25 mouse cellular contexts compared by ENCODE assay signal in the genomic region with DNA sequence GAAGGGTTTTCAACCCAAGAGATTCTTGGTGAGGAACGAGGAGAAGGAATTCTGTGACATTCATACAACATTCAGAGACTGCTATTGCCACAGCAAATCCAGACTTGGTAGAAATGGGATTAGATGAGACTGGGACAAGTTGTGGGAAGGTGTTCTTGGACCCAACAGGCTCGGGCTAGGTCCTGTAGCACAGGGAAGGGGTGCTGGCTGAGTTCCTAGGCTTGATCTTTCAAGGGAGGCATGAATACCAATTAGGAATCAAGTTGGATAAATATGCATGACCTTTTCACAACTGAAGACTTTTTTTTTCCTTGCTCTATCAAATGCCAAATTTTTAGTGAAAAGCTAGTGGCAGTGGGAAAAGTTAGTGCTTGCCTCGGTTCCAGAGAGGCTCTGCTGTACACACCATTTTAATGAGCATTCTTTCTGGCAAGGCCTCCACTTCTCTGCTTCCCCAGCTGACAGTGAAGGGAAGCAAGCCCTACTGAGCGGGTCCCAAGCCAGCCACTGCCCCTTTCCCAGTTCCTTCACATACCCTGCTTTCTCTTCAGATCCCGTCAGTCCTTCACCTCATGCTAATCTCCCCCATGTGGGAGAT. TPM values are rescaled to one million over a fixed set of nuclear protein-coding genes. Genes with fewer than 3 reads are reported as not detected.
DNase-seq lines count a peak whose midpoint lies in the region; ATAC-seq and TF ChIP-seq lines count a peak whose summit lies in the region.
"Had no signal": no experiment of that assay in that cellular context is flagged by ENCODE, and none has a peak within 500 bp of the region (broad histone marks: within the 10 kb centered on the region; RNA-seq: fewer than 3 reads in every experiment).

No protein-coding gene starts in this region.

- 0 out of 2 replicates have a peak, but pooled peaks cover 2% of the 10 kb centered on the region for H3K4me1 ChIP-seq in forebrain, embryonic 16.5 days (replicated peaks; ENCODE audit: control insufficient read depth, insufficient read depth, low read length)
- H3K4me1 ChIP-seq in forebrain, embryonic 11.5 days (replicated peaks; ENCODE audit: control insufficient read depth, insufficient read depth, low read length) = no peaks in the 10 kb centered on the region
- no peaks in the 10 kb centered on the region for H3K4me1 ChIP-seq in hindbrain, embryonic 16.5 days (ENCODE audit: control insufficient read depth, insufficient read depth, low read depth, low read length)
- no peaks in the 10 kb centered on the region for H3K4me1 ChIP-seq in hindbrain, embryonic 10.5 days (replicated peaks)
- H3K4me1 ChIP-seq in midbrain, embryonic 13.5 days (replicated peaks) = no peaks in the 10 kb centered on the region
- H3K4me1 ChIP-seq in midbrain, embryonic 10.5 days = no peaks in the 10 kb centered on the region
- H3K4me1 ChIP-seq: embryonic facial prominence, embryonic 12.5 days; heart, embryonic 13.5 days; hindbrain, embryonic 12.5 days; limb, embryonic 12.5 days; liver, embryonic 12.5 days had no signal

- H3K36me3 ChIP-seq in forebrain, embryonic 16.5 days (ENCODE audit: control insufficient read depth, insufficient read depth) = peaks cover 29% of the 10 kb centered on the region
- peaks cover 16% of the 10 kb centered on the region; the same call in 1 of the 2 replicates for H3K36me3 ChIP-seq in forebrain, embryonic 11.5 days (ENCODE audit: control insufficient read depth, insufficient read depth, low read length)
- H3K36me3 ChIP-seq in hindbrain, embryonic 16.5 days (ENCODE audit: control insufficient read depth, insufficient read depth, low read length) = peaks cover 34% of the 10 kb centered on the region
- peaks cover 65% of the 10 kb centered on the region for H3K36me3 ChIP-seq in hindbrain, embryonic 10.5 days
- H3K36me3 ChIP-seq in midbrain, embryonic 13.5 days = peaks cover 62% of the 10 kb centered on the region
- peaks cover 62% of the 10 kb centered on the region for H3K36me3 ChIP-seq in midbrain, embryonic 10.5 days

- no peak for TF ChIP-seq CTCF in brain, embryonic 14.5 days (IDR thresholded peaks at IDR 0.05; ENCODE audit: borderline replicate concordance, extremely low read depth, insufficient read depth, insufficient read length)

- H3K4me3 ChIP-seq in forebrain, embryonic 16.5 days (replicated peaks; ENCODE audit: low read length) = no peak overlapping the region
- H3K4me3 ChIP-seq in forebrain, embryonic 11.5 days (ENCODE audit: low read depth, low read length) = no peak overlapping the region
- H3K4me3 ChIP-seq in hindbrain, embryonic 16.5 days (ENCODE audit: low read length) = no peak overlapping the region
- no peak overlapping the region for H3K4me3 ChIP-seq in hindbrain, embryonic 10.5 days
- no peak overlapping the region for H3K4me3 ChIP-seq in midbrain, embryonic 13.5 days (replicated peaks)
- H3K4me3 ChIP-seq in midbrain, embryonic 10.5 days = no peak overlapping the region
- H3K4me3 ChIP-seq: embryonic facial prominence, embryonic 12.5 days; heart, embryonic 13.5 days; hindbrain, embryonic 12.5 days; limb, embryonic 12.5 days; liver, embryonic 12.5 days had no signal

- DNase-seq in forebrain, embryonic 11.5 days (ENCODE audit: low spot score) = no peak
- DNase-seq in hindbrain, embryonic 10.5 days (ENCODE audit: low spot score) = no peak
- DNase-seq in midbrain, embryonic 10.5 days (ENCODE audit: low spot score) = no peak
- DNase-seq in brain, embryonic 14.5 days (ENCODE audit: low read depth) = peak; percentile 37
- no peak for DNase-seq in kidney, adult 11 months
- DNase-seq: adrenal gland, postnatal 25 days; cerebellum, adult 11-12 months; cerebellum, postnatal 14 days; gastrocnemius, postnatal 10 days; heart, adult 18-20 months; heart, postnatal 14 days; kidney, postnatal 25 days; lung, adult 18-20 months; lung, postnatal 10 days; right cerebral cortex, postnatal 14 days; spleen, adult 18-20 months had no signal

- no peak overlapping the region for H3K4me2 ChIP-seq in forebrain, embryonic 16.5 days (ENCODE audit: low read length)
- H3K4me2 ChIP-seq in forebrain, embryonic 11.5 days (ENCODE audit: low read depth, low read length, severe bottlenecking) = no peak overlapping the region
- H3K4me2 ChIP-seq in hindbrain, embryonic 16.5 days (ENCODE audit: low read length) = no peak overlapping the region
- H3K4me2 ChIP-seq in midbrain, embryonic 13.5 days (replicated peaks) = no peak overlapping the region
- H3K4me2 ChIP-seq: embryonic facial prominence, embryonic 12.5 days; heart, embryonic 13.5 days; hindbrain, embryonic 12.5 days; limb, embryonic 12.5 days; liver, embryonic 12.5 days had no signal

- ATAC-seq in forebrain, embryonic 16.5 days = peak; percentile 67
- no peak for ATAC-seq in forebrain, embryonic 11.5 days (replicated peaks; ENCODE audit: low FRiP score)
- ATAC-seq in hindbrain, embryonic 16.5 days = peak; percentile 86
- no peak for ATAC-seq in midbrain, embryonic 13.5 days
- ATAC-seq: intestine, embryonic 16.5 days; liver, embryonic 12.5 days had no signal

- no peaks in the 10 kb centered on the region for H3K27me3 ChIP-seq in forebrain, embryonic 16.5 days (replicated peaks; ENCODE audit: control insufficient read depth, insufficient read depth, low read length)
- H3K27me3 ChIP-seq in forebrain, embryonic 11.5 days (ENCODE audit: control insufficient read depth, insufficient read depth, low read length) = no peaks in the 10 kb centered on the region
- H3K27me3 ChIP-seq in hindbrain, embryonic 16.5 days (replicated peaks; ENCODE audit: control insufficient read depth, insufficient read depth, low read length) = no peaks in the 10 kb centered on the region
- H3K27me3 ChIP-seq in hindbrain, embryonic 10.5 days (ENCODE audit: insufficient read depth, poor library complexity, severe bottlenecking) = no peaks in the 10 kb centered on the region
- no peaks in the 10 kb centered on the region for H3K27me3 ChIP-seq in midbrain, embryonic 13.5 days
- no peaks in the 10 kb centered on the region for H3K27me3 ChIP-seq in midbrain, embryonic 10.5 days (ENCODE audit: low read depth, poor library complexity, severe bottlenecking)
- H3K27me3 ChIP-seq: embryonic facial prominence, embryonic 12.5 days; heart, embryonic 13.5 days; hindbrain, embryonic 12.5 days; limb, embryonic 12.5 days; liver, embryonic 12.5 days had no signal

- H3K27ac ChIP-seq in forebrain, embryonic 16.5 days (ENCODE audit: low read length) = peak overlapping the region; percentile 3; the same call in 1 of the 2 replicates
- no peak overlapping the region for H3K27ac ChIP-seq in forebrain, embryonic 11.5 days (ENCODE audit: low read depth, low read length)
- 0 out of 2 replicates have a peak overlapping the region, but pooled peaks have one; percentile 9 for H3K27ac ChIP-seq in hindbrain, embryonic 16.5 days (ENCODE audit: low read depth, low read length)
- H3K27ac ChIP-seq in hindbrain, embryonic 10.5 days = no peak overlapping the region
- peak overlapping the region; percentile 35; the same call in 1 of the 2 replicates for H3K27ac ChIP-seq in midbrain, embryonic 13.5 days
- H3K27ac ChIP-seq in midbrain, embryonic 10.5 days (replicated peaks) = no peak overlapping the region
- H3K27ac ChIP-seq: embryonic facial prominence, embryonic 12.5 days; heart, embryonic 13.5 days; hindbrain, embryonic 12.5 days; limb, embryonic 12.5 days; liver, embryonic 12.5 days had no signal

- H3K9ac ChIP-seq in forebrain, embryonic 16.5 days (replicated peaks; ENCODE audit: low read depth, low read length) = no peak overlapping the region
- no peak overlapping the region for H3K9ac ChIP-seq in forebrain, embryonic 11.5 days (ENCODE audit: low read length)
- no peak overlapping the region for H3K9ac ChIP-seq in hindbrain, embryonic 16.5 days (ENCODE audit: low read depth, low read length)
- H3K9ac ChIP-seq in midbrain, embryonic 13.5 days (replicated peaks) = no peak overlapping the region
- H3K9ac ChIP-seq: embryonic facial prominence, embryonic 12.5 days; heart, embryonic 13.5 days; hindbrain, embryonic 12.5 days; limb, embryonic 12.5 days; liver, embryonic 12.5 days had no signal

- H3K9me3 ChIP-seq in forebrain, embryonic 16.5 days (ENCODE audit: control insufficient read depth, low read length) = no peaks in the 10 kb centered on the region
- H3K9me3 ChIP-seq in forebrain, embryonic 11.5 days (ENCODE audit: control insufficient read depth, low read length) = no peaks in the 10 kb centered on the region
- no peaks in the 10 kb centered on the region for H3K9me3 ChIP-seq in hindbrain, embryonic 16.5 days (ENCODE audit: control insufficient read depth, low read length)
- H3K9me3 ChIP-seq in hindbrain, embryonic 10.5 days = no peaks in the 10 kb centered on the region
- no peaks in the 10 kb centered on the region for H3K9me3 ChIP-seq in midbrain, embryonic 13.5 days
- no peaks in the 10 kb centered on the region for H3K9me3 ChIP-seq in midbrain, embryonic 10.5 days (replicated peaks)
- H3K9me3 ChIP-seq: embryonic facial prominence, embryonic 12.5 days; heart, embryonic 13.5 days; hindbrain, embryonic 12.5 days; limb, embryonic 12.5 days; liver, embryonic 12.5 days had no signal

- TF ChIP-seq POLR2A in brain, embryonic 14.5 days (IDR thresholded peaks at IDR 0.05; ENCODE audit: borderline replicate concordance, extremely low read depth, insufficient read depth, insufficient read length, poor library complexity, severe bottlenecking) = no peak

- 39% methylated on average over 5 of the region's 5 CpGs for WGBS in forebrain, embryonic 16.5 days
- WGBS in forebrain, embryonic 11.5 days = 82% methylated on average over 5 of the region's 5 CpGs
- 71% methylated on average over 5 of the region's 5 CpGs for WGBS in hindbrain, embryonic 16.5 days
- 88% methylated on average over 5 of the region's 5 CpGs for WGBS in hindbrain, embryonic 10.5 days
- 78% methylated on average over 5 of the region's 5 CpGs for WGBS in midbrain, embryonic 13.5 days
- 90% methylated on average over 5 of the region's 5 CpGs for WGBS in midbrain, embryonic 10.5 days

RNA-seq across cellular contexts. Expression of a gene that starts 14.3 kb away (rescaled TPM):
- 0.05 and 0.06 TPM in 2 replicates for polyA plus RNA-seq in forebrain, embryonic 16.5 days (2015; fragmentation: Nextera tagmentation; extraction: Ambion mirVana)
- not detected in 2 replicates for polyA plus RNA-seq in forebrain, embryonic 11.5 days (2014; fragmentation: Nextera tagmentation; extraction: Ambion mirVana)
- polyA plus RNA-seq in hindbrain, embryonic 16.5 days (2015; fragmentation: Nextera tagmentation; extraction: Ambion mirVana) = 0.10 and 0.27 TPM in 2 replicates
- 0.04 and 0.07 TPM in 2 replicates for polyA plus RNA-seq in hindbrain, embryonic 10.5 days (2016; fragmentation: Nextera tagmentation; extraction: Ambion mirVana)
- polyA plus RNA-seq in midbrain, embryonic 13.5 days (2015; fragmentation: Nextera tagmentation; extraction: Ambion mirVana) = 0.04 and 0.08 TPM in 2 replicates
- polyA plus RNA-seq in midbrain, embryonic 10.5 days (2016; fragmentation: Nextera tagmentation; extraction: Ambion mirVana) = 0.05 and 0.09 TPM in 2 replicates
- 0.06 and 0.16 TPM in 2 replicates for polyA plus RNA-seq in brain, embryonic 14.5 days (2012; rRNA removed)

RNA-seq across cellular contexts. Expression of a gene that starts 49.6 kb away (rescaled TPM):
- 8.4 and 12.1 TPM in 2 replicates for polyA plus RNA-seq in forebrain, embryonic 16.5 days (2015; fragmentation: Nextera tagmentation; extraction: Ambion mirVana)
- 15.9 TPM in 2 replicates for polyA plus RNA-seq in forebrain, embryonic 11.5 days (2014; fragmentation: Nextera tagmentation; extraction: Ambion mirVana)
- 9.0 and 12.2 TPM in 2 replicates for polyA plus RNA-seq in hindbrain, embryonic 16.5 days (2015; fragmentation: Nextera tagmentation; extraction: Ambion mirVana)
- polyA plus RNA-seq in hindbrain, embryonic 10.5 days (2016; fragmentation: Nextera tagmentation; extraction: Ambion mirVana) = 11.8 and 16.2 TPM in 2 replicates
- 7.4 and 8.8 TPM in 2 replicates for polyA plus RNA-seq in midbrain, embryonic 13.5 days (2015; fragmentation: Nextera tagmentation; extraction: Ambion mirVana)
- polyA plus RNA-seq in midbrain, embryonic 10.5 days (2016; fragmentation: Nextera tagmentation; extraction: Ambion mirVana) = 10.5 and 11.6 TPM in 2 replicates
- 19.9 and 20.4 TPM in 2 replicates for polyA plus RNA-seq in brain, embryonic 14.5 days (2012; rRNA removed)

Comparison
In these comparisons a context has a peak if more than half of its experiments do, and no peak if none do; other contexts are left out.
1. ATAC-seq: peak in forebrain, embryonic 16.5 days (single experiment) and hindbrain, embryonic 16.5 days (single experiment); none in forebrain, embryonic 11.5 days (single experiment) and midbrain, embryonic 13.5 days (single experiment).
2. H3K27ac ChIP-seq: peak in forebrain, embryonic 16.5 days (single experiment), hindbrain, embryonic 16.5 days (single experiment) and midbrain, embryonic 13.5 days (single experiment); none in forebrain, embryonic 11.5 days (single experiment), hindbrain, embryonic 10.5 days (single experiment) and midbrain, embryonic 10.5 days (single experiment).